Mouse (Mus musculus): ENCODE data around the gene Tex52. TPM values are rescaled to one million over a fixed set of nuclear protein-coding genes. Genes with fewer than 3 reads are reported as not detected.
A peak's percentile ranks its signal among the peaks of the same experiment; 100 is the strongest.

The Tex52 gene
- polyA plus RNA-seq, 1 experiment from 2014 or later: not detected

- H3K9me3 ChIP-seq (ENCODE audit: control insufficient read depth, low read length): no peaks in the 10 kb centered on the region
- no peak overlapping the region for H3K4me3 ChIP-seq (ENCODE audit: low read depth, low read length)
- no peak overlapping the region for H3K4me2 ChIP-seq (ENCODE audit: low read length)
- H3K36me3 ChIP-seq (ENCODE audit: control insufficient read depth, insufficient read depth, low read length): no peaks in the 10 kb centered on the region
- WGBS: 64% methylated on average over 1 of the region's 1 CpGs
- no peak overlapping the region for H3K9ac ChIP-seq (ENCODE audit: low read length)
- DNase-seq (ENCODE audit: low spot score) (no peak), ATAC-seq (replicated peaks; ENCODE audit: low FRiP score, low TSS enrichment, low read depth) (no peak)
- H3K27ac ChIP-seq (ENCODE audit: low read depth): no peak overlapping the region
- H3K27me3 ChIP-seq (replicated peaks; ENCODE audit: control insufficient read depth, insufficient read depth, low read length): no peaks in the 10 kb centered on the region
- no peaks in the 10 kb centered on the region for H3K4me1 ChIP-seq (replicated peaks; ENCODE audit: control insufficient read depth, insufficient read depth, low read length)
Measured at GRCm38 (mm10) chr6:128390683-128391082, 15.4 kb downstream of the Tex52 start.

DNA sequence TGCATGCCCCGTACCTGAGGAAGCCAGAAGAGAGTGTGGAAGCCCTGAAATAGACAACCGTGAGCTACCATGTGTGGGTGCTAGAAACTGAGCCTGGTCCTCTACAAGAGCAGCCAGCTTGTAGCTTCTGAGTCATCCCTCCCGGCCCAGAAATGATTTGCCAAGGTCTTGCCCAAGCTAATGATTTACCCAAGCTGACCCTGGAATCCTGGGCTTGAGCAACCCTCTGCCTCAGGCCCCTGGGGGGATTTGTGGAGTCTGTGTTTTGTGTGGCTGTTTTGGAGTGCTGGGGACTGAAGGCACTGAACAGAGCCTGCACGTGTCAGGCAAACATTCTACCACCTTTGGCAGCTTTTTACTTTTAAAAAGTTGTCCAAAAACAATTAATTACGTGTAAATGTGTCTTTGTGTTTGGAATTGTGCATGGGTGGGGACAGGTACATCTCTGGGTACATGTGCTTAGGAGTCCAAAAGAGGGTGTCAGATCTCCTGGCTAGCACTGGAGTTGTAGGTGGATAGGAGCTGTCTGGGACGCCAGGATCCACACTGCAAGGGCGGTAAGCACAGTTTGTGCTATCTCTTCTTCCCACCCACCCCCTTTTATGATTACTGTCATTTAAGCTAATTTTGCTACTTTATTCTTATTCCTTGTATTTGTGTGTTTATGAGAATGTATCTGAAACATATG lies 22.5 kb downstream of the Tex52 start:
- H3K4me3 ChIP-seq (ENCODE audit: low read depth, low read length): no peak overlapping the region
- no peak for ATAC-seq (replicated peaks; ENCODE audit: low FRiP score, low TSS enrichment, low read depth)
- H3K9me3 ChIP-seq (ENCODE audit: control insufficient read depth, low read length): no peaks in the 10 kb centered on the region
- H3K9ac ChIP-seq (ENCODE audit: low read length): no peak overlapping the region
- no peaks in the 10 kb centered on the region for H3K27me3 ChIP-seq (replicated peaks; ENCODE audit: control insufficient read depth, insufficient read depth, low read length)
- DNase-seq (ENCODE audit: low spot score): no peak
- H3K4me1 ChIP-seq (replicated peaks; ENCODE audit: control insufficient read depth, insufficient read depth, low read length): peaks cover 8% of the 10 kb centered on the region; the same call in 1 of the 2 replicates
- H3K4me2 ChIP-seq (ENCODE audit: low read length): no peak overlapping the region
- 64% methylated on average over 7 of the region's 7 CpGs for WGBS
- H3K36me3 ChIP-seq (ENCODE audit: control insufficient read depth, insufficient read depth, low read length): no peaks in the 10 kb centered on the region
- H3K27ac ChIP-seq (ENCODE audit: low read depth): no peak overlapping the region

- ATAC-seq (replicated peaks; ENCODE audit: low FRiP score, low TSS enrichment, low read depth): no peak
Measured at GRCm38 (mm10) chr6:128398996-128399395, 23.7 kb downstream of the Tex52 start, which contains the start of gene Nrip2. Gene Nrip2, plus strand, starts transcription at chr6:128399296.

DNA sequence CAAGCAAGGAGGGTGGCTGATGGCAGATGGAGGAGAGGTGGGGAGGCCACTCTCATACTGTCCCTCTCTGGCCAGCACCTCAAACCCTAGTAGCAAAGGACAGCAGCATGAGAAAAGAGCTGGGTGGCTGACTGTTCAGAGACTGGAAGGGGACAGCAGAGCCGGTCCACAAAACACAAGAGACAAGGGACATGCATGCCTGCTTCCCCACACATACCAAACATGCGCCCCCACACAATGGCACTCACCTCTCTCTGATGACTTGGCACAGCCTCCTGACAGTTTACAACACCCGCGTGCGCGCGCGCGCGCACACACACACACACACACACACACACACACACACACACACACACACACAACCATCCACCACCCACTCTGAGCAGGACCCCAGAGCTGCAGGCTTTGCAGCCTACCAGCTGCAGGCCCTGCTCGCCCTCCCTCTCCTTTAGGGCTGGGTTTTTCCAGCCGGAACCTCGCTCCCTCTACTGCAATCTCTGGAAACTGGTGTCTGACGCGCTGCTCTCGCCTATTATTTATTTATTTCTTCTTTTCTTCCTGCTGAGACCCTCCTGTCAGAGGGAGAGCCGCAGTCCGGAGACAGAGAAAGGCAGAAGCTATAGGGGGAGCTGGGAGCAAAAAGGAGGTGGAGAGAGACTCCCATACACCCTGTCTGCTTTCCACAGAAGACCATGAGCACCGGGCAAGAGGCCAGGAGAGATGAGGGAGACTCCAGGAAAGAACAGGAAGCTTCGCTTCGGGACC lies 24.3 kb downstream of the Tex52 start:
- no peaks in the 10 kb centered on the region for H3K36me3 ChIP-seq (ENCODE audit: control insufficient read depth, insufficient read depth, low read length)
- ATAC-seq (replicated peaks; ENCODE audit: low FRiP score, low TSS enrichment, low read depth): peak; percentile 80
- peak; percentile 80 for DNase-seq (ENCODE audit: low spot score)
- H3K4me3 ChIP-seq (ENCODE audit: low read depth, low read length): peak overlapping the region; percentile 25
- H3K9me3 ChIP-seq (ENCODE audit: control insufficient read depth, low read length): no peaks in the 10 kb centered on the region
- H3K9ac ChIP-seq (ENCODE audit: low read length): peak overlapping the region; percentile 37; the same call in 1 of the 2 replicates
- 16% methylated on average over 15 of the region's 21 CpGs for WGBS
- H3K27me3 ChIP-seq (replicated peaks; ENCODE audit: control insufficient read depth, insufficient read depth, low read length): no peaks in the 10 kb centered on the region
- peak overlapping the region; percentile 12; the same call in 1 of the 2 replicates for H3K27ac ChIP-seq (ENCODE audit: low read depth)
- H3K4me1 ChIP-seq (replicated peaks; ENCODE audit: control insufficient read depth, insufficient read depth, low read length): peaks cover 8% of the 10 kb centered on the region; the same call in 1 of the 2 replicates
- H3K4me2 ChIP-seq (ENCODE audit: low read length): peak overlapping the region; percentile 57

More at GRCm38 (mm10) chr6:128398996-128399395, 23.7 kb downstream of the Tex52 start, which contains the start of gene Nrip2:
- Histone ChIP-seq H3K27ac (ENCODE audit: low read depth) (peak within 1 kb of the TSS; percentile 12; the same call in 1 of the 2 replicates), H3K36me3 (ENCODE audit: control insufficient read depth, insufficient read depth, low read length) (no peaks in the 10 kb centered on the region), H3K27me3 (replicated peaks; ENCODE audit: control insufficient read depth, insufficient read depth, low read length) (no peaks in the 10 kb centered on the region), H3K4me3 (ENCODE audit: low read depth, low read length) (peak within 1 kb of the TSS; percentile 25), H3K9ac (ENCODE audit: low read length) (peak within 1 kb of the TSS; percentile 37; the same call in 1 of the 2 replicates), H3K4me1 (replicated peaks; ENCODE audit: control insufficient read depth, insufficient read depth, low read length) (peaks cover 8% of the 10 kb centered on the region; the same call in 1 of the 2 replicates), H3K9me3 (ENCODE audit: control insufficient read depth, low read length) (no peaks in the 10 kb centered on the region), H3K4me2 (ENCODE audit: low read length) (peak within 1 kb of the TSS; percentile 57)
- 69% methylated on average over 3 of the region's 3 CpGs for WGBS
- DNase-seq (ENCODE audit: low spot score): no peak

- H3K9me3 ChIP-seq (ENCODE audit: control insufficient read depth, low read length): no peaks in the 10 kb centered on the region
- H3K36me3 ChIP-seq (ENCODE audit: control insufficient read depth, insufficient read depth, low read length): peaks cover 34% of the 10 kb centered on the region
- no peak overlapping the region for H3K9ac ChIP-seq (ENCODE audit: low read length)
- H3K27me3 ChIP-seq (replicated peaks; ENCODE audit: control insufficient read depth, insufficient read depth, low read length): no peaks in the 10 kb centered on the region
- ATAC-seq (replicated peaks; ENCODE audit: low FRiP score, low TSS enrichment, low read depth): no peak
- no peak for DNase-seq (ENCODE audit: low spot score)
- H3K4me1 ChIP-seq (replicated peaks; ENCODE audit: control insufficient read depth, insufficient read depth, low read length): peaks cover 7% of the 10 kb centered on the region; the same call in 1 of the 2 replicates
- H3K4me2 ChIP-seq (ENCODE audit: low read length): no peak overlapping the region
- 51% methylated on average over 5 of the region's 5 CpGs for WGBS
- H3K27ac ChIP-seq (ENCODE audit: low read depth): no peak overlapping the region
- no peak overlapping the region for H3K4me3 ChIP-seq (ENCODE audit: low read depth, low read length)
Measured at GRCm38 (mm10) chr6:128404708-128405107, 29.5 kb downstream of the Tex52 start.

DNA sequence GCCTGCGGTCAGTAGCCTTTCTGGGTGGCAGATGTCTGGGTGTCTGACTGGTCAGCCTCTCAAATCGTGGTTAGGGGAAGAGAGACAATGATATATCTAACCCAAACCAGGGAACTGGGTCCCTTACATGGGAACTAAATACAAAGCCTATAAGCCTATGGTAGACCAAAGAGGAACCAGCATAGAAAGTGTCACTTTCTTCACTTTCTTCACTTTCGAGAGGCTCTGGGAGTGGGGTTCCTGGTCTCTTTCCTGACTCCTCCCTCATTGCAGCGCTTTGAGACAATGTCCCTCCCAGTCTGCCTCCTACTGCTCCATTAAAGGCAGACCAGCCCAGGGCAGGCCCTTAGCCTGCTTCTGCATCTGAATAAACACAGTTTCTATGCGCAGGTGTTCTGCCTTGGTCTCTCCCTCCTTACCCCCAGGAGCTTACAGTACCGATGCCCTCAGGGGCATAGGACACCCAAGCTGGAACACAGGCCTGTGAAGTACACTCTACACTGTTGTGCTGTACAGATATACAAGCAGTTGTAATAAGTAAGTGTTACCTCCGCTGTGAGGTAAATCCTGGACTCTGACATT lies 33.4 kb downstream of the Tex52 start:
- no peak for DNase-seq (ENCODE audit: low spot score)
- H3K9me3 ChIP-seq (ENCODE audit: control insufficient read depth, low read length): no peaks in the 10 kb centered on the region
- H3K27me3 ChIP-seq (replicated peaks; ENCODE audit: control insufficient read depth, insufficient read depth, low read length): no peaks in the 10 kb centered on the region
- 86% methylated on average over 7 of the region's 7 CpGs for WGBS
- no peak overlapping the region for H3K9ac ChIP-seq (ENCODE audit: low read length)
- no peaks in the 10 kb centered on the region for H3K4me1 ChIP-seq (replicated peaks; ENCODE audit: control insufficient read depth, insufficient read depth, low read length)
- no peak overlapping the region for H3K4me2 ChIP-seq (ENCODE audit: low read length)
- no peak for ATAC-seq (replicated peaks; ENCODE audit: low FRiP score, low TSS enrichment, low read depth)
- H3K27ac ChIP-seq (ENCODE audit: low read depth): no peak overlapping the region
- peaks cover 70% of the 10 kb centered on the region for H3K36me3 ChIP-seq (ENCODE audit: control insufficient read depth, insufficient read depth, low read length)
- H3K4me3 ChIP-seq (ENCODE audit: low read depth, low read length): no peak overlapping the region

- Histone ChIP-seq H3K9ac (ENCODE audit: low read length) (no peak overlapping the region), H3K4me2 (ENCODE audit: low read length) (no peak overlapping the region), H3K27ac (ENCODE audit: low read depth) (no peak overlapping the region), H3K9me3 (ENCODE audit: control insufficient read depth, low read length) (no peaks in the 10 kb centered on the region), H3K4me3 (ENCODE audit: low read depth, low read length) (no peak overlapping the region), H3K36me3 (ENCODE audit: control insufficient read depth, insufficient read depth, low read length) (peaks cover 70% of the 10 kb centered on the region), H3K4me1 (replicated peaks; ENCODE audit: control insufficient read depth, insufficient read depth, low read length) (no peaks in the 10 kb centered on the region), H3K27me3 (replicated peaks; ENCODE audit: control insufficient read depth, insufficient read depth, low read length) (no peaks in the 10 kb centered on the region)
- ATAC-seq (replicated peaks; ENCODE audit: low FRiP score, low TSS enrichment, low read depth): no peak; the same call in 1 of the 2 replicates
- no peak for DNase-seq (ENCODE audit: low spot score)
- WGBS: 93% methylated on average over 13 of the region's 13 CpGs
Measured at GRCm38 (mm10) chr6:128410305-128410704, 35.0 kb downstream of the Tex52 start.

GRCm38 (mm10) chr6:128411115-128411514 lies 35.9 kb downstream of the Tex52 start:
- Histone ChIP-seq H3K36me3 (ENCODE audit: control insufficient read depth, insufficient read depth, low read length) (peaks cover 71% of the 10 kb centered on the region), H3K4me1 (replicated peaks; ENCODE audit: control insufficient read depth, insufficient read depth, low read length) (no peaks in the 10 kb centered on the region), H3K4me2 (ENCODE audit: low read length) (no peak overlapping the region), H3K27ac (ENCODE audit: low read depth) (no peak overlapping the region), H3K27me3 (replicated peaks; ENCODE audit: control insufficient read depth, insufficient read depth, low read length) (no peaks in the 10 kb centered on the region), H3K9me3 (ENCODE audit: control insufficient read depth, low read length) (no peaks in the 10 kb centered on the region), H3K9ac (ENCODE audit: low read length) (no peak overlapping the region), H3K4me3 (ENCODE audit: low read depth, low read length) (no peak overlapping the region)
- WGBS: 12% methylated on average over 3 of the region's 3 CpGs
- ATAC-seq (replicated peaks; ENCODE audit: low FRiP score, low TSS enrichment, low read depth) (peak; percentile 48; the same call in 1 of the 2 replicates), DNase-seq (ENCODE audit: low spot score) (peak; percentile 98)

All from intestine, embryonic 14.5 days (tissue).